Mouse (Mus musculus) liver, adult 2 months (tissue): ENCODE measurements around the gene Pald1.

ENCODE experiments used
- CTCF ChIP-seq: fragments of 200-500 bp; IDR thresholded peaks from 2 replicates; pipeline ENCODE4 v1.5.1; 2011; ENCODE audit warnings: low read depth, low read length, control low read depth
- POLR2A ChIP-seq: fragments of 200-500 bp; IDR thresholded peaks from 2 replicates; pipeline ENCODE4 v1.6.1; 2011; ENCODE audit warnings: low read length, control low read depth; ENCODE audit not compliant: insufficient read depth; ENCODE audit errors: extremely low read depth

- TF ChIP-seq POLR2A (no peak), CTCF (no peak)
These were observed 38.2 kb downstream of the Pald1 start for GRCm38 (mm10) chr10:61345179-61345578.
